In the genomic region with DNA sequence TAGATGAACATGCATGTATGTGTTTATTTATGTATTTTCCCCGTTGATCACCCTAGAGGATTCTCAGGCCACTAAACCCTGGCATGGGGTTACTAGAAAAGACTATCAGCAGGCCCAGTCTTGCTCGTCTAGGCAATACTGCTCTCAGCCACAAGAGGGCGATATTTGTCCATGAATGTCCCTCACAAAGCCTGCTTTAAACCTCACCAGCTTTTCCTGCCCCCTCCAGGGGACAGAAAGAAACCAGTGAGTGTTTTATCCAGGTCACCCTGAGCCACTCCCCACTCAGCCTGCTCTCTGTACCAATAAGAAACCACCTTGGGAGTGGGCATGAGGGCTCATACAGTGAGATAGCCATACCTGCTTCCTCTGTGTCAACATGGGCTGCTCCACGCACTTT, we compare ENCODE assay signal across 8 mouse cellular contexts. TPM values are rescaled to one million over a fixed set of nuclear protein-coding genes. Genes with fewer than 3 reads are reported as not detected.
DNase-seq lines count a peak whose midpoint lies in the region; ATAC-seq and TF ChIP-seq lines count a peak whose summit lies in the region.

No protein-coding gene starts in this region.

- DNase-seq in ZHBTc4 (ENCODE audit: low read depth, low spot score): peak; percentile 88
- DNase-seq in cerebellum, postnatal 4 days (ENCODE audit: low spot score in 2 of 2): peak; percentile 73 to 87
- DNase-seq in gastrocnemius, adult 8-10 months (ENCODE audit: low spot score in 2 of 2): peak; percentile 56 to 63
- DNase-seq in hindbrain, postnatal 0 days (ENCODE audit: low spot score): peak; percentile 94
- DNase-seq in left cerebral cortex, adult 11 months (ENCODE audit: low spot score): peak; percentile 61
- peak; percentile 62 to 86 for DNase-seq in lung, postnatal 4 days
- peak; percentile 91 to 93 for DNase-seq in right cerebral cortex, adult 2 months (ENCODE audit: low spot score in 2 of 2)
- DNase-seq in urinary bladder, adult 2 months (ENCODE audit: low spot score): peak; percentile 48

- no peaks in the 10 kb centered on the region for H3K27me3 ChIP-seq in hindbrain, postnatal 0 days (ENCODE audit: insufficient read depth, low read length)

- peak; percentile 97 for TF ChIP-seq CTCF in hindbrain, postnatal 0 days (IDR thresholded peaks at IDR 0.05; ENCODE audit: low read depth)

- H3K9ac ChIP-seq in hindbrain, postnatal 0 days (replicated peaks; ENCODE audit: low read length): no peak overlapping the region

- no peaks in the 10 kb centered on the region for H3K9me3 ChIP-seq in hindbrain, postnatal 0 days (ENCODE audit: low read length)

- no peaks in the 10 kb centered on the region for H3K4me1 ChIP-seq in hindbrain, postnatal 0 days (ENCODE audit: insufficient read depth, low read length)

- no peak overlapping the region for H3K4me3 ChIP-seq in hindbrain, postnatal 0 days (ENCODE audit: low read length)

- peak; percentile 85 for ATAC-seq in hindbrain, postnatal 0 days

- WGBS in hindbrain, postnatal 0 days: 21% methylated on average over 4 of the region's 4 CpGs

- H3K4me2 ChIP-seq in hindbrain, postnatal 0 days (ENCODE audit: low read depth, low read length): no peak overlapping the region

- H3K36me3 ChIP-seq in hindbrain, postnatal 0 days (ENCODE audit: insufficient read depth, low read length): no peaks in the 10 kb centered on the region

- peak overlapping the region; percentile 45; the same call in 1 of the 2 replicates for H3K27ac ChIP-seq in hindbrain, postnatal 0 days

RNA-seq across cellular contexts. Expression of gene Ift22, which starts 21.1 kb away (rescaled TPM):
- total RNA-seq in gastrocnemius, adult 8-10 months (2022): 1 to 10 TPM; 4.7 to 6.6 (median 5.5) TPM
- total RNA-seq in hindbrain, postnatal 0 days (2014; rRNA removed): 18.4 and 20.1 TPM in 2 replicates
- 119 and 123 TPM in 2 replicates for polyA plus RNA-seq in hindbrain, postnatal 0 days (2015; fragmentation: Nextera tagmentation; extraction: Ambion mirVana)
- 22.5 and 22.6 TPM in 2 replicates for polyA plus RNA-seq in urinary bladder, adult 2 months (2012; rRNA removed)

RNA-seq across cellular contexts. Expression of gene Fis1, which starts 24.0 kb away (rescaled TPM):
- 100 to 1,000 TPM; 185 to 202 (median 194) TPM for total RNA-seq in gastrocnemius, adult 8-10 months (2022)
- total RNA-seq in hindbrain, postnatal 0 days (2014; rRNA removed): 174 and 195 TPM in 2 replicates
- polyA plus RNA-seq in hindbrain, postnatal 0 days (2015; fragmentation: Nextera tagmentation; extraction: Ambion mirVana): 403 and 416 TPM in 2 replicates
- 190 and 203 TPM in 2 replicates for polyA plus RNA-seq in urinary bladder, adult 2 months (2012; rRNA removed)

RNA-seq across cellular contexts. Expression of gene Cldn15, which starts 37.3 kb away (rescaled TPM):
- total RNA-seq in gastrocnemius, adult 8-10 months (2022): 1 to 10 TPM in 3 of 4 experiments, under 1 TPM in 1; 0.99 to 2.0 (median 1.2) TPM
- 0.40 TPM in 1 of 2 replicates, not detected in the other for total RNA-seq in hindbrain, postnatal 0 days (2014; rRNA removed)
- polyA plus RNA-seq in hindbrain, postnatal 0 days (2015; fragmentation: Nextera tagmentation; extraction: Ambion mirVana): 0.24 TPM in 1 of 2 replicates, not detected in the other
- polyA plus RNA-seq in urinary bladder, adult 2 months (2012; rRNA removed): 6.5 and 10.6 TPM in 2 replicates

RNA-seq across cellular contexts. Expression of gene Col26a1, which starts 46.1 kb away (rescaled TPM):
- total RNA-seq in gastrocnemius, adult 8-10 months (2022): 1 to 10 TPM in 1 of 4 experiments, under 1 TPM in 3; 0.19 to 1.0 (median 0.28) TPM
- total RNA-seq in hindbrain, postnatal 0 days (2014; rRNA removed): 56.6 and 66.6 TPM in 2 replicates
- polyA plus RNA-seq in hindbrain, postnatal 0 days (2015; fragmentation: Nextera tagmentation; extraction: Ambion mirVana): 34.7 and 35.6 TPM in 2 replicates
- polyA plus RNA-seq in urinary bladder, adult 2 months (2012; rRNA removed): 0.15 and 0.48 TPM in 2 replicates

RNA-seq across cellular contexts. Expression of gene Plod3, which starts 57.7 kb away (rescaled TPM):
- 10 to 100 TPM; 15.9 to 18.1 (median 17.0) TPM for total RNA-seq in gastrocnemius, adult 8-10 months (2022)
- total RNA-seq in hindbrain, postnatal 0 days (2014; rRNA removed): 58.8 and 63.5 TPM in 2 replicates
- 25.2 and 28.7 TPM in 2 replicates for polyA plus RNA-seq in hindbrain, postnatal 0 days (2015; fragmentation: Nextera tagmentation; extraction: Ambion mirVana)
- polyA plus RNA-seq in urinary bladder, adult 2 months (2012; rRNA removed): 45.8 and 50.9 TPM in 2 replicates
